Mouse (Mus musculus) mouse embryonic stem cell (cell line): ENCODE data around the gene Rbak.
"Not testable (repeated sequence)": the region's sequence is repeated elsewhere in the genome, so short reads cannot be mapped to it uniquely, and the experiment has no call there.

Experiments
- in situ Hi-C, 2 experiments: fragments of 300-500 bp; cut with MboI; formaldehyde crosslinking; loops; 1 replicate in 1 of 2; 3 replicates in 1 of 2; pipeline ENCODE4 v1.14.3; 2019 to 2020; ENCODE audit warnings: low sequenced_read_pairs in 2 of 2, low pct_unique_long_range_greater_than_20kb in 1 of 2, mixed read lengths in 1 of 2; ENCODE audit not compliant: unreplicated experiment in 1 of 2

Gene Rbak

GRCm38 (mm10) chr5:143148661-143149060 lies 31.9 kb downstream of the Rbak start:
- in situ Hi-C loops: no loop called here

- in situ Hi-C loops: no loop called here
Observed at GRCm38 (mm10) chr5:143147481-143147880, 33.1 kb downstream of the Rbak start, which contains the start of gene Olfr718-ps1. Gene Olfr718-ps1 (minus strand): TSS chr5:143147581.

GRCm38 (mm10) chr5:143137580-143137979 lies 43.0 kb downstream of the Rbak start:
- in situ Hi-C loops: no loop called here

GRCm38 (mm10) chr5:143135042-143135441 lies 45.5 kb downstream of the Rbak start:
- in situ Hi-C loops: no loop called here

GRCm38 (mm10) chr5:143134216-143135010 lies 46.2 kb downstream of the Rbak start:
- in situ Hi-C loops: not testable (repeated sequence)

- in situ Hi-C loops: no loop called here
Observed at GRCm38 (mm10) chr5:143132935-143133514, 47.5 kb downstream of the Rbak start.

GRCm38 (mm10) chr5:143130342-143130741 lies 50.2 kb downstream of the Rbak start:
- in situ Hi-C loops: no loop called here

- in situ Hi-C loops: no loop called here
Observed at GRCm38 (mm10) chr5:143129101-143129500, 51.5 kb downstream of the Rbak start.

- in situ Hi-C loops: no loop called here
Observed at GRCm38 (mm10) chr5:143127837-143128236, 52.7 kb downstream of the Rbak start.

GRCm38 (mm10) chr5:143126908-143127307 lies 53.7 kb downstream of the Rbak start:
- in situ Hi-C loops: no loop called here

GRCm38 (mm10) chr5:143126089-143126488 lies 54.5 kb downstream of the Rbak start:
- in situ Hi-C loops: no loop called here

- in situ Hi-C loops: no loop called here
Observed at GRCm38 (mm10) chr5:143125601-143126000, 55.0 kb downstream of the Rbak start.

- in situ Hi-C loops: no loop called here
Observed at GRCm38 (mm10) chr5:143124805-143125378, 55.7 kb downstream of the Rbak start.

GRCm38 (mm10) chr5:143122673-143123072 lies 57.9 kb downstream of the Rbak start:
- in situ Hi-C loops: no loop called here
